Mouse (Mus musculus) mouse trophoblast stem cell (cell line): ENCODE measurements at regions not wholly inside any gene's neighbourhood (a gene's known extent, or its start where the extent isn't known, plus 50 kb on each side); places are given as distances from the start of the nearest gene placed in this dataset.

Experiments
- in situ Hi-C, 2 experiments: fragments of 300-500 bp; cut with MseI, MboI; formaldehyde crosslinking; loops; 2 replicates in 1 of 2; 3 replicates in 1 of 2; pipeline ENCODE4 v1.15.1; 2025

- in situ Hi-C loops = no loop called here
These were observed 53.2 kb upstream of the Lef1 start for GRCm38 (mm10) chr3:131056893-131057660.

GRCm38 (mm10) chr3:131054241-131054972, 55.9 kb upstream of the Lef1 start:
- in situ Hi-C loops = no loop called here

GRCm38 (mm10) chr3:131047716-131048115, 62.6 kb upstream of the Lef1 start:
- in situ Hi-C loops = no loop called here

GRCm38 (mm10) chr3:131046412-131046811, 63.9 kb upstream of the Lef1 start:
- in situ Hi-C loops = no loop called here

DNA sequence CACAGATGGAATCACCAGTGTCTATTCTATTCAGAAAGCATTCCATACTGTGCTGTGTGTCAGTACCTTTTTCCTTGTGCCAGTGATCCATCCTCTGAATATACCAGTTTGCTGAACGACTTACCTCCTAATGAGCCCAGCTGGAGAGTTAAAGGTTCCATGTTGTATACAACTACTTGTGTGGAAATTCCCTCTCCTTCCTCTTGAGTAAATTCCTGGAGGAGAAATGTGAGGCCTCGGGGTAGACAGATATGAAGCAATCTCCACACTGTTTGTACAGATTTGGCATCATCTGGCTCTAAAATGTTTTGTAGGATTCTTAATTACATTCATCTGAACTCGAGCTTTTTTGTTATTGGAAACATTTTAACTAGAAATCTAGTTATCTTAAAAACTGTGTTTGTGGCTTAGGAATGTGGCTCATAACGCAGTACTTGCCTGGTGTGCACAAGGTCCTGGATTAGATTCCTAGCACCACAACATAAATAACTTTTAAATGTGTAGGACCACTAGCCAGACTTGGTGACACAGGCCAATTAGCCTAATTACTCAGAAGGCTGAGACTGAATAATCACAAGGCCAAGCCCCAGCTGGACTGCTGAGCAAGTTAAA, 70.0 kb upstream of the Lef1 start:
- in situ Hi-C loops = no loop called here

DNA sequence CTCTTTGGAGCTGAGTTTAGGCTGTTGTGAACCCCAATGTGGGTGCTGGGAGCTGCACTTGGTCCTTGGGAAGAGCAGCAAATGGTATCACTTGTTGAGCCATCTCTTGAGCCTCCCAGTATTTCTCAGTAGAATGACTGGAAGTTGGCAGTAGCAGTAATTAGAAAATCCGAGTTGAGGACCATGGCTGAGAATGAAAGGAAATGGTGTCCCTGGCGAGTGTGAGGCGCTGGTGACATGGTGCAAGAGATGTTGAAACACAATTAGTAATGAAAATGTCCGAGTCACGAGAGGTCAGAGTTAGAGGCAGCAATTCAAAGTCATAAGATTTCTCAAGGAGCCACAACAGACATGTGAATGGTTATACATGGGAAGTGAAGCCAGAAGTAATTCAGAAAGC, 73.2 kb upstream of the Lef1 start:
- in situ Hi-C loops = no loop called here

- in situ Hi-C loops = no loop called here
These were observed 75.5 kb upstream of the Lef1 start for GRCm38 (mm10) chr3:131034774-131035173.

DNA sequence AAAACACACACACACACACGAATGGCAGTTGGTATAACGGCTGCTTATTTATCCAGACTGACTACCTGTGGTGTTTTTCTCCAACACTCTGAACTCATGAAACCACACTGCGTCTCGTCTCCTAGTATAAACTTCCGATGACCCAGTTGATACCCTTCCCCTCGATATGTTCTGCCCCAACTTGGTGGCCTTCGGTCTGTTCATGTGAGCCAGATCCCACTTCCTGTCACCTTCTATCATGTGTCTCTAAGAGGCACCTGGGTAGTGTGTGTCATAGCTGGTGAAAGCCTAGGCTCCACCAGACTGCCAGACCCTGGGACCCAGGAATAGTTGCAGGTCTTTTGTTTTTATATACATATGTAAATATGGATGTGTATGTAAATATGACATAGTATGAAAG, 83.9 kb upstream of the Lef1 start:
- in situ Hi-C loops = no loop called here

DNA sequence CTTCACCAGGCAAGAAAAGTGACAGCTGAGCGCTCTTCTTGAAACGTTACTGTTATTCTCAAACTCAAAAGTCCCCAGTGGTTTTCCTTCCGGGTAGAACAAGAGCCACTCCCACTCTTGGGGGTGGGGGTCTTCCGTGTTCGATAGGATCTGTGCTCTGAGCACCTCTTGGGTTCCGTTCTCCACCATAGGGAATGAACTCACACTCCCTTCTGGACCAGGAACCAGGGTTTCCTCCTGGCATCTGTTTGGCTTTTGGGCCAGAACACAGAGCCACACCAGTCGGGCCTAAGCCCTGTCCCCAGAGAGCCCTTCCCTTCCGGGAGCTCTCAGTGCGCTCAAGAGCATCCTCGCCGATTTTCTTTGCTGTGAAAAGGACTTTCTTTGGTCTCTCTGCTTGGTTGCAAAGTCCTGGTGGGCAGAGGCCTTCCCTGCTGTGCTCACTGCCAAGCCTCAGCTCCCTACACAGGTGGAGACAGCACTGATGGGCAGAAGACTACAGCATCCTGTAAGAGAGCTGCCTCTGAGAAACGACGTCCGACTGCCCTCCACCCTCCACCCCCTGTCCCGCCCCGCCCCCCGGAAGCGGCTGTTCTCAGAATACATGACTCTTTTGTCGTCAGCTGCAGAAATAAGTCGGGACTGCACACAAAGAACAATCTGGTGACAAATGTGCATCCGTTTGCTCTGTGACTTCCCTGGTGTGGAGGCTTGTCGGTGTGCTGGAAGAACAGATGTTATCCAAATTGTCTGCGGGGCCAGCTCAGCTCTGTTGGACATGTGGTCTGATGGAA, 90.9 kb upstream of the Lef1 start:
- in situ Hi-C loops = no loop called here

DNA sequence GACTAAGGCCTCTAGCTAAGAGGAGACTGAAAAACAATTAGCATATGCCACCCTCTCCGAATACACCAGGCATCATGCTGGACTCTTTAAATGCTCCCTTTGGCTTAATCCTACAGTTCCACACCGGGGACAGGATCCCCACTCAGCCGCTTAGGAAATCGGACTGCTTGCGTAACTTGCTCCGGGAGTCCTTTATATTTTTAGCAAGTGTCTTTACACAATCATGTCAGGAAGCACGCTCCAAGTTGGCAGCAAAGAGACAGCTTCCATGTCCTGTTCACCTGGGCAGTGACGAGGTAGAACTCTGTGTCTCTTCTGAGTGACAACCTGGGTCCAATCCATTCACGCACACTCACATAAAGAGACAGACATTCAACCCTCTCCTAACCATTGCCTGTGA, 92.4 kb upstream of the Lef1 start:
- in situ Hi-C loops = no loop called here

GRCm38 (mm10) chr3:131016104-131016503, 94.2 kb upstream of the Lef1 start:
- in situ Hi-C loops = no loop called here

GRCm38 (mm10) chr3:131014092-131014716, 96.1 kb upstream of the Lef1 start:
- in situ Hi-C loops = no loop called here

DNA sequence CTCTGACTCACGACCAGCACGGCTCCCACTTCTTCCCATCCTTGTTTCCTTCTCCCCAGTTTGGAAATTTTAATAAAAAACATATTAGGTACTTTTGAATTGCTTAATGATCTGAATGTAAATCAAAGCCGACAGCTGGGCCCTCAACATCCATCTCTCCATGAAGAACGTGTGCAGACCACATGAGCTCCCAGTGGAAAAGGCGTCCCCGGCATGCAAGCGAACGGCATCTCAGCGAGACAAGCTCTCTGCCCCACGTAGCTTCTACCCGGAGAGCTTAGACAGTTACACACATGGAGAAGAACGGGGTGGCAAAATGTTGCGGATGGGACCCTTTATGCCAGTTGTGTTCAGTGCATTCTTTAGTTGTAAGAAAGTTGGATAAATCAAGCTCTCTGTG, 109.6 kb upstream of the Lef1 start:
- in situ Hi-C loops = no loop called here

DNA sequence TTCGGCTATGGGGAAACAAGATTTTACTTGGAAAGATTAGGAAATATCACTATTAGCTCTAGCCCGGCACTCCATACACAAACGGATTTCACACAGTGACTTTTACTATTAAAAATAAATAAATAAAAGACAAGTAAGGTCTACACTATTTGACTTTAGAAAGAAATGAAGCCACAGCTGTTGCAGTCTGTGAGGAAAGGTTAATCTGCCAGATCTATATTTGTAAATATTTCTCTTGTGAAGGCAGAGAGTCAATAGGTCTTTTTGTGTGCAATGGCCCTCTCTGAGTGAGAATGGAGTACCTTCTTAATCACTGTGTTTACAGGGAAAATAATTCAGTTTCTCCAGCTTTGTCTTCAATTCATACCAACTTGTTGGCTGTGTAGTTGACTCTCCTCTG, 110.0 kb upstream of the Lef1 start:
- in situ Hi-C loops = no loop called here

GRCm38 (mm10) chr3:130999818-131000217, 110.5 kb upstream of the Lef1 start:
- in situ Hi-C loops = no loop called here

GRCm38 (mm10) chr3:130998433-130998832, 111.8 kb upstream of the Lef1 start:
- in situ Hi-C loops = no loop called here

- in situ Hi-C loops = no loop called here
These were observed 113.5 kb upstream of the Lef1 start for GRCm38 (mm10) chr3:130996786-130997185.

DNA sequence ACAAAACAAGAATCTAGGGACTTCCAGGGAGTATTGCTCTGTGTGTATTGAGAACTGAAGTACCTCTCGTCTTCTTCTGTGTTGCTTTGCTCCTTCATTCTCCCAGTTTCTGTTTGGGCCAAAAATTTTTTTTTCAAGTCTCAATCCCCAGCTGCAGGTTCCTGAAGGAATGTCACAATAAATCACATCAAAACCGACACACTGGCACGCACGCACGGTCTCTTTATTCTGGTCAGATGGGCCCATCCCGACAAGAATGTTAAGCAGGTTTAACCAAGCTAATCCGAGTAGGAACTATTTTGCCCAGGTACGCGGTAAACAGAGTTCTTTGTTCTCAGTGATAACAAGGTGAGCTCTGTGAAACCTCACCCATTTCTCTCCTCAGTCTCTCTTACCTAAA, 118.3 kb upstream of the Lef1 start:
- in situ Hi-C loops = no loop called here

- in situ Hi-C loops = no loop called here
These were observed 123.6 kb upstream of the Lef1 start for GRCm38 (mm10) chr3:130986708-130987107.

GRCm38 (mm10) chr3:130986101-130986500, 124.2 kb upstream of the Lef1 start:
- in situ Hi-C loops = no loop called here

DNA sequence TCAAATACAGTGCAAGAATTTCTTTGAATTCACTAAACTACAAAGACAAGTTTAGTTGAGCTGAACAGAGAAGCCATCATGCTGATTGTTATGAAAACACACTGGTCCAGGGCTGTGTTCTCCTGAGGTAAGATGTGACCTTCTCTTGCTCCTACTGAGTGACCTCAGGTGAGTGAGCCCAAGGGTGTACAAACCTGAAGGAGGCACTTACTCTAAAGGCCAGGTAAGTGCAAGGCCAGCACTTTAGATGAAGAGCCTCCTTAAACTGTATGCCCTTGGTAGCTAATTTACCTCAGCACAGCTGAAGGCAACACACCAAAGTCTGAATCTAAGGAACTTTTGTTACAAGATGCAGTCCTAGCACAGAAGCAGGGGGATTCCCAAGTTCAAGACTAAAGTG, 128.7 kb upstream of the Lef1 start:
- in situ Hi-C loops = no loop called here
